Mouse (Mus musculus): Measurements from ENCODE around the gene Vps54. TPM values are rescaled to one million over a fixed set of nuclear protein-coding genes. Genes with fewer than 3 reads are reported as not detected.

The Vps54 gene
- total and polyA plus RNA-seq, 3 experiments, result 13.2 to 16.1 TPM; not detected in 1

DNA sequence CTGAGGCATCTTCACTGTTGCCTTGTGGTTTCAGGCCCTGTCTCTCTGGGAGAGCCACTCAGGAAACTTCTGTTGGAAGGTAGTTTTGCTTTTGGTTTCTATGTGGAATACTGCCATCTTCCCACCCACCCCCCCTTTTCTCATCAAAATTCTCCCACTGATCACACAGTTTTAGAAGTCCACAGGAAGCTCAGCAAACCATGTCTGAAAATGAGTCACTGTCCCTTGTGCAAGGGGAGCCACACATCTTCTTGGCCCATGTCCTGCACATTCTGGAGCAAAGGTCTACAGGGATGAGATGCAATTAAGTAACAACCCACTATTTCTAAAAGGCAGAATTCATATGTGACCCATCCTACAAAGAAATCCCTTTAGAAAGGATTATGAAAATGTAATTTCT, 14.6 kb upstream of the Vps54 start:
- no peak overlapping the region for H3K4me3 ChIP-seq (ENCODE audit: control insufficient read depth in 1 of 2, insufficient read depth in 1 of 2, low read depth in 2 of 2, low read length in 2 of 2)
- H3K27ac ChIP-seq (ENCODE audit: control insufficient read depth, low read depth, low read length), result no peak overlapping the region
- peaks cover 0 to 57% of the 10 kb centered on the region in 2 experiments; a peak in 2 of 4 replicates for H3K36me3 ChIP-seq (ENCODE audit: control insufficient read depth in 1 of 2, insufficient read depth in 2 of 2, low read length in 2 of 2)
- peaks cover 29 to 47% of the 10 kb centered on the region in 2 experiments for H3K4me1 ChIP-seq (ENCODE audit: control insufficient read depth in 1 of 2, insufficient read depth in 2 of 2, low read length in 2 of 2)
- TF ChIP-seq SIN3A (IDR thresholded peaks at IDR 0.05; ENCODE audit: low read length), result 0 out of 2 replicates have a peak, but pooled peaks have one; percentile 9
- no peak for TF ChIP-seq ZMIZ1 (IDR thresholded peaks at IDR 0.05; ENCODE audit: low read depth, low read length)
- no peak overlapping the region for H3K9ac ChIP-seq (ENCODE audit: control insufficient read depth, low read depth, low read length, poor library complexity, severe bottlenecking)
- no peaks in the 10 kb centered on the region for H3K27me3 ChIP-seq (ENCODE audit: control insufficient read depth in 1 of 2, insufficient read depth in 2 of 2, low read length in 2 of 2)
- no peaks in the 10 kb centered on the region for H3K9me3 ChIP-seq (replicated peaks; ENCODE audit: insufficient read depth, low read length)
- no peak for DNase-seq (ENCODE audit: low read depth, low spot score)
- H3K79me2 ChIP-seq (ENCODE audit: control insufficient read depth, insufficient read depth, low read length, poor library complexity), result no peaks in the 10 kb centered on the region

DNA sequence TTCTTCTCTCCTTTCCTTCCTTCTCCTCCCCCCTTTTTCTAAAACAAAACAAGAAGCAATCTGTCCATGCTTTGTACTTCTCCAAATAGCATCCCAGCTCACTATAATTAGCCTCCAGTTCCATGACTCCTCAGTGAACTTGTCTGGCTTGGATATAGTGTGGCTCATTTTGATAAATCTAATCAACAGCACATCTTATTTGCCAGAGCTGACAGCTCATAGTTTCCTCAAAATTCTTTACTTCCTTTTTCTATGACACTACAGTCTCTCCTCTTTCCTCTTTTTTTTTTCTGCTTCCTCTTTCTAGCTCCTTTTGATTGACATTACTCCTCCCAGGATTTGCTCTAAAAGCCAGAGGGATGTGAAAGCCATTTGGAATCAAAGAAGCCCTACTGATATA, 14.1 kb upstream of the Vps54 start:
- Histone ChIP-seq H3K27ac (ENCODE audit: control insufficient read depth, low read depth, low read length) (no peak overlapping the region), H3K4me1 (ENCODE audit: control insufficient read depth in 1 of 2, insufficient read depth in 2 of 2, low read length in 2 of 2) (peaks cover 24 to 42% of the 10 kb centered on the region in 2 experiments), H3K9me3 (replicated peaks; ENCODE audit: insufficient read depth, low read length) (no peaks in the 10 kb centered on the region), H3K27me3 (ENCODE audit: control insufficient read depth in 1 of 2, insufficient read depth in 2 of 2, low read length in 2 of 2) (no peaks in the 10 kb centered on the region), H3K9ac (ENCODE audit: control insufficient read depth, low read depth, low read length, poor library complexity, severe bottlenecking) (no peak overlapping the region), H3K36me3 (ENCODE audit: control insufficient read depth in 1 of 2, insufficient read depth in 2 of 2, low read length in 2 of 2) (peaks cover 0 to 52% of the 10 kb centered on the region in 2 experiments; a peak in 2 of 4 replicates), H3K79me2 (ENCODE audit: control insufficient read depth, insufficient read depth, low read length, poor library complexity) (no peaks in the 10 kb centered on the region), H3K4me3 (ENCODE audit: control insufficient read depth in 1 of 2, insufficient read depth in 1 of 2, low read depth in 2 of 2, low read length in 2 of 2) (no peak overlapping the region)
- peak; percentile 82 for DNase-seq (ENCODE audit: low read depth, low spot score)
- TF ChIP-seq POLR2A (IDR thresholded peaks at IDR 0.05; ENCODE audit: control insufficient read depth in 1 of 2, insufficient read depth in 1 of 2, low read depth in 1 of 2, low read length in 2 of 2, poor library complexity in 1 of 2) (no peak), TAL1 (IDR thresholded peaks at IDR 0.05; ENCODE audit: low read length) (peak; percentile 66), MYB (IDR thresholded peaks at IDR 0.05; ENCODE audit: low read depth, low read length) (no peak), EP300 (IDR thresholded peaks at IDR 0.05; ENCODE audit: low read depth in 1 of 2, low read length in 2 of 2) (peak; percentile 87 to 94), NELFE (IDR thresholded peaks at IDR 0.05; ENCODE audit: low read depth, low read length) (no peak), CHD1 (IDR thresholded peaks at IDR 0.05; ENCODE audit: low read depth, low read length) (no peak), MYC (IDR thresholded peaks at IDR 0.05; ENCODE audit: low read depth, low read length) (peak; percentile 48; the same call in 1 of the 2 replicates), POLR2AphosphoS2 (IDR thresholded peaks at IDR 0.05; ENCODE audit: low read length) (no peak), E2F4 (IDR thresholded peaks at IDR 0.05; ENCODE audit: borderline replicate concordance, low read depth, low read length) (no peak), USF1 (IDR thresholded peaks at IDR 0.05; ENCODE audit: low read depth, low read length) (no peak), ELF1 (IDR thresholded peaks at IDR 0.05; ENCODE audit: low read depth, low read length) (no peak), POLR2AphosphoS5 (IDR thresholded peaks at IDR 0.05; ENCODE audit: borderline replicate concordance, low read depth, low read length) (no peak), NRF1 (IDR thresholded peaks at IDR 0.05; ENCODE audit: insufficient read depth, low read depth, low read length, poor library complexity, severe bottlenecking) (no peak), KAT2A (conservative IDR thresholded peaks at IDR 0.05; ENCODE audit: low read depth, low read length) (no peak), RCOR1 (IDR thresholded peaks at IDR 0.05; ENCODE audit: low read depth, low read length) (peak; percentile 77; the same call in 1 of the 2 replicates), ZMIZ1 (IDR thresholded peaks at IDR 0.05; ENCODE audit: low read depth, low read length) (no peak), MAZ (IDR thresholded peaks at IDR 0.05; ENCODE audit: low read depth, low read length) (no peak), GATA1 (IDR thresholded peaks at IDR 0.05; ENCODE audit: low read depth, low read length) (peak; percentile 97), CHD2 (IDR thresholded peaks at IDR 0.05; ENCODE audit: low read length) (no peak), ZNF384 (IDR thresholded peaks at IDR 0.05; ENCODE audit: low read depth, low read length) (peak; percentile 94), UBTF (IDR thresholded peaks at IDR 0.05; ENCODE audit: borderline replicate concordance, insufficient read depth, low read depth, low read length) (no peak), TCF12 (IDR thresholded peaks at IDR 0.05; ENCODE audit: low read depth, low read length) (peak; percentile 80), TBP (IDR thresholded peaks at IDR 0.05; ENCODE audit: low read depth, low read length) (no peak), GABPA (IDR thresholded peaks at IDR 0.05; ENCODE audit: low read depth, low read length) (no peak), BHLHE40 (IDR thresholded peaks at IDR 0.05; ENCODE audit: borderline replicate concordance, low read depth, low read length) (no peak), JUND (IDR thresholded peaks at IDR 0.05; ENCODE audit: low read depth, low read length) (no peak; the same call in 1 of the 2 replicates), ZKSCAN1 (IDR thresholded peaks at IDR 0.05; ENCODE audit: low read depth, low read length) (no peak), ZC3H11A (IDR thresholded peaks at IDR 0.05; ENCODE audit: low read depth, low read length) (no peak), ETS1 (IDR thresholded peaks at IDR 0.05; ENCODE audit: low read depth, low read length) (peak; percentile 93), CTCF (IDR thresholded peaks at IDR 0.05 in 2 of 3, conservative IDR thresholded peaks at IDR 0.05 in 1 of 3; ENCODE audit: control insufficient read depth in 1 of 3, insufficient read depth in 1 of 3, low read depth in 2 of 3, low read length in 3 of 3, poor library complexity in 1 of 3, severe bottlenecking in 1 of 3) (no peak), HCFC1 (IDR thresholded peaks at IDR 0.05; ENCODE audit: low read depth, low read length) (no peak)

Data from MEL (cell line).